Mouse (Mus musculus): ENCODE data around the gene Mpped2. TPM values are rescaled to one million over a fixed set of nuclear protein-coding genes. Genes with fewer than 3 reads are reported as not detected.

Gene Mpped2
- polyA plus RNA-seq, 1 experiment from 2014 or later, result 1.3 TPM

- no peak for TF ChIP-seq EP300 (IDR thresholded peaks at IDR 0.05; ENCODE audit: low read depth)
- no peak for TF ChIP-seq CTCF (IDR thresholded peaks at IDR 0.05; ENCODE audit: low read depth)
- WGBS (ENCODE audit: insufficient replicate concordance), result 54% methylated on average over 5 of the region's 5 CpGs
- no peak for ATAC-seq
Measured at GRCm38 (mm10) chr2:106822540-106822939, 129.5 kb downstream of the Mpped2 start.

GRCm38 (mm10) chr2:106825461-106825860 is 132.4 kb downstream of the Mpped2 start:
- no peaks in the 10 kb centered on the region for H3K4me1 ChIP-seq (ENCODE audit: insufficient read depth)
- no peak for TF ChIP-seq CTCF (IDR thresholded peaks at IDR 0.05; ENCODE audit: low read depth)
- no peak overlapping the region for H3K4me3 ChIP-seq (ENCODE audit: low read depth, low read length)
- no peaks in the 10 kb centered on the region for H3K36me3 ChIP-seq (replicated peaks; ENCODE audit: insufficient read depth, low read length)
- H3K27me3 ChIP-seq (ENCODE audit: insufficient read depth, low read length), result no peaks in the 10 kb centered on the region
- no peaks in the 10 kb centered on the region for H3K9me3 ChIP-seq (ENCODE audit: low read length)
- DNase-seq (no peak), ATAC-seq (no peak)
- H3K9ac ChIP-seq (replicated peaks), result no peak overlapping the region
- H3K27ac ChIP-seq (ENCODE audit: low read depth), result no peak overlapping the region
- WGBS (ENCODE audit: insufficient replicate concordance), result 26% methylated on average over 2 of the region's 2 CpGs
- H3K4me2 ChIP-seq (ENCODE audit: low read depth, low read length), result no peak overlapping the region

More at GRCm38 (mm10) chr2:106822540-106822939, 129.5 kb downstream of the Mpped2 start:
- no peaks in the 10 kb centered on the region for H3K27me3 ChIP-seq (ENCODE audit: insufficient read depth, low read length)
- no peak overlapping the region for H3K9ac ChIP-seq (replicated peaks)
- no peak overlapping the region for H3K4me3 ChIP-seq (ENCODE audit: low read depth, low read length)
- no peaks in the 10 kb centered on the region for H3K9me3 ChIP-seq (ENCODE audit: low read length)
- no peaks in the 10 kb centered on the region for H3K36me3 ChIP-seq (replicated peaks; ENCODE audit: insufficient read depth, low read length)
- H3K4me2 ChIP-seq (ENCODE audit: low read depth, low read length), result no peak overlapping the region
- no peak for DNase-seq
- no peaks in the 10 kb centered on the region for H3K4me1 ChIP-seq (ENCODE audit: insufficient read depth)
- H3K27ac ChIP-seq (ENCODE audit: low read depth), result no peak overlapping the region

- Histone ChIP-seq H3K36me3 (replicated peaks; ENCODE audit: insufficient read depth, low read length) (no peaks in the 10 kb centered on the region), H3K4me3 (ENCODE audit: low read depth, low read length) (no peak overlapping the region), H3K27ac (ENCODE audit: low read depth) (no peak overlapping the region), H3K4me1 (ENCODE audit: insufficient read depth) (no peaks in the 10 kb centered on the region), H3K27me3 (ENCODE audit: insufficient read depth, low read length) (no peaks in the 10 kb centered on the region), H3K9ac (replicated peaks) (no peak overlapping the region), H3K4me2 (ENCODE audit: low read depth, low read length) (no peak overlapping the region), H3K9me3 (ENCODE audit: low read length) (no peaks in the 10 kb centered on the region)
- DNase-seq (no peak), ATAC-seq (no peak)
- WGBS (ENCODE audit: insufficient replicate concordance), result 75% methylated on average over 1 of the region's 1 CpGs
- TF ChIP-seq EP300 (IDR thresholded peaks at IDR 0.05; ENCODE audit: low read depth) (no peak), CTCF (IDR thresholded peaks at IDR 0.05; ENCODE audit: low read depth) (no peak)
Measured at GRCm38 (mm10) chr2:106826023-106826422, 133.0 kb downstream of the Mpped2 start.

GRCm38 (mm10) chr2:106826806-106827205 is 133.7 kb downstream of the Mpped2 start:
- DNase-seq (no peak), ATAC-seq (no peak)
- no peak overlapping the region for H3K4me2 ChIP-seq (ENCODE audit: low read depth, low read length)
- TF ChIP-seq EP300 (IDR thresholded peaks at IDR 0.05; ENCODE audit: low read depth), result no peak
- TF ChIP-seq CTCF (IDR thresholded peaks at IDR 0.05; ENCODE audit: low read depth), result no peak
- H3K36me3 ChIP-seq (replicated peaks; ENCODE audit: insufficient read depth, low read length), result no peaks in the 10 kb centered on the region
- H3K9me3 ChIP-seq (ENCODE audit: low read length), result no peaks in the 10 kb centered on the region
- no peak overlapping the region for H3K27ac ChIP-seq (ENCODE audit: low read depth)
- 75% methylated on average over 4 of the region's 4 CpGs for WGBS (ENCODE audit: insufficient replicate concordance)
- H3K4me3 ChIP-seq (ENCODE audit: low read depth, low read length), result no peak overlapping the region
- no peaks in the 10 kb centered on the region for H3K27me3 ChIP-seq (ENCODE audit: insufficient read depth, low read length)
- no peaks in the 10 kb centered on the region for H3K4me1 ChIP-seq (ENCODE audit: insufficient read depth)
- no peak overlapping the region for H3K9ac ChIP-seq (replicated peaks)

DNA sequence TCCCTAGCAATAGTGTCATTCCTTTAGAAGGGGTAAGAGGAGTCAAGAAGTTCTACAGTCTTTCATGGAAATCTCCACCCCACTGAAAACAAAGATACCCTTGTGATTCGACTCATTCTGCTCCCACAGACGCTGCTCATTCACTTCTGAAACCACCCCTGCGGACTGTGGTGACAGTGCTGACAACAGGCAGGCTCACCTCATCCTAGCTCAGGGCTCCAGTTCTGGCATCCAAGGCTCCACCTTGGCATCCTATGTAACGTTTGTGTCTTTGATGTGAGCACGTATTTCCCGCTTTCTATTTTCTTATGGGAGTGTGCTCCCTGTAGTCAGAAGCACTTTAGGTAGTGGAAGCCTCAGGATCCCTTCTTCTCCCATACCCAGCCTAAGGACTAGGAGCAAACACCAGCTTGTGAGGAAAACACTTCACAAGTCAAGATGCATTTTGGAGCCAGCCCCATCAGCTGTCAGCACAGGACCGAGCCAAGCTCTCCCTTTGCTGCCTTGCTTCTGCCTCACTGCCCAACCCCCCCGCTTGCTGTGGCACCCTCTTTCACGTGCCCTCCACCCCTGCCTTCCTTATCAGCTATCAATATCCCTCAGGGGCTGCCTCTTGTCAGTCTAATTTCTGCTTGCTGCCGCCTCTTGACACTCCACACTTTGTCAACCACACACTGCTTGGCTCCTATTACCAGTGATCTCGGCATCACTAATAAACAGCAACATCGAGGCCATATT is 135.7 kb downstream of the Mpped2 start:
- Histone ChIP-seq H3K27me3 (ENCODE audit: insufficient read depth, low read length) (no peaks in the 10 kb centered on the region), H3K27ac (ENCODE audit: low read depth) (no peak overlapping the region), H3K4me3 (ENCODE audit: low read depth, low read length) (no peak overlapping the region), H3K36me3 (replicated peaks; ENCODE audit: insufficient read depth, low read length) (no peaks in the 10 kb centered on the region), H3K9me3 (ENCODE audit: low read length) (no peaks in the 10 kb centered on the region), H3K4me2 (ENCODE audit: low read depth, low read length) (no peak overlapping the region), H3K4me1 (ENCODE audit: insufficient read depth) (no peaks in the 10 kb centered on the region), H3K9ac (replicated peaks) (no peak overlapping the region)
- no peak for ATAC-seq
- TF ChIP-seq EP300 (IDR thresholded peaks at IDR 0.05; ENCODE audit: low read depth), result no peak
- no peak for DNase-seq
- 71% methylated on average over 12 of the region's 12 CpGs for WGBS (ENCODE audit: insufficient replicate concordance)

DNA sequence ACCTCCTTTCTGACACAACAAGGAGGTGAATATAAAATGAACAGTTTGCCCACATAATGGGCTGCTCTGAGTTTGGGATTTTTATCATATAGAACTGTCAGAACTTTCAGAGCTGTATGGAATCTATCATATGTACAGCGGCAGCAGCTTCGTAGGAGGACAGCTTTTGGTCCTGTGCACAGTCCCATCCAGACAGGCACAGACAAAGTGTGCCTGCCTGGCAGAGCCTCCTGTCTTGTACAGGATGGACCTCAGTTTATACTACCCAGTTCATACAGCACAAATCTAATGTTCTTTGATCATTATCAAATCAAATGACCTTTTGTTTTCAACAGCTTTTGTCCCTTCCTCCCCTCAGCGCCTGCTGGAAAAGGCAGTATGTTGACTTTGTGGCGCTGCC is 136.4 kb downstream of the Mpped2 start:
- Histone ChIP-seq H3K4me2 (ENCODE audit: low read depth, low read length) (no peak overlapping the region), H3K4me1 (ENCODE audit: insufficient read depth) (no peaks in the 10 kb centered on the region), H3K27me3 (ENCODE audit: insufficient read depth, low read length) (no peaks in the 10 kb centered on the region), H3K9ac (replicated peaks) (no peak overlapping the region), H3K4me3 (ENCODE audit: low read depth, low read length) (no peak overlapping the region), H3K27ac (ENCODE audit: low read depth) (no peak overlapping the region), H3K9me3 (ENCODE audit: low read length) (no peaks in the 10 kb centered on the region), H3K36me3 (replicated peaks; ENCODE audit: insufficient read depth, low read length) (no peaks in the 10 kb centered on the region)
- 74% methylated on average over 4 of the region's 4 CpGs for WGBS (ENCODE audit: insufficient replicate concordance)
- ATAC-seq (no peak), DNase-seq (no peak)
- TF ChIP-seq CTCF (IDR thresholded peaks at IDR 0.05; ENCODE audit: low read depth), result no peak
- no peak for TF ChIP-seq EP300 (IDR thresholded peaks at IDR 0.05; ENCODE audit: low read depth)

Measured in liver, postnatal 0 days (tissue).